Mouse (Mus musculus) stomach, postnatal 0 days (tissue): ENCODE measurements around the gene Ncoa3. TPM values are rescaled to one million over a fixed set of nuclear protein-coding genes. Genes with fewer than 3 reads are reported as not detected.

ENCODE experiments used
- ATAC-seq: fragments of 200-750 bp; cut with Nextera tagmentation; 2 replicates; pipeline ENCODE4 v1.8.0; 2017; ENCODE audit not compliant: low FRiP score, low TSS enrichment
- DNase-seq: peaks from one replicate; pipeline ENCODE4 v3.0.0-alpha.2; 2016; ENCODE audit warnings: low spot score
- H3K27ac ChIP-seq: fragments of 300-500 bp; sonication (generic); replicated peaks from 2 replicates; pipeline ENCODE4 v1.5.1; 2014; ENCODE audit warnings: mild to moderate bottlenecking, control low read depth
- H3K27me3 ChIP-seq: fragments of 300-500 bp; sonication (generic); 2 replicates; pipeline ENCODE4 v1.6.1; 2014; ENCODE audit warnings: low read length; ENCODE audit not compliant: control insufficient read depth, insufficient read depth
- H3K36me3 ChIP-seq: fragments of 300-500 bp; sonication (generic); 2 replicates; pipeline ENCODE4 v1.6.1; 2014; ENCODE audit warnings: low read length, mixed read lengths; ENCODE audit not compliant: control insufficient read depth, insufficient read depth
- H3K4me1 ChIP-seq: fragments of 300-500 bp; sonication (generic); replicated peaks from 2 replicates; pipeline ENCODE4 v1.6.1; 2014; ENCODE audit warnings: antibody characterized with exemption; ENCODE audit not compliant: control insufficient read depth, insufficient read depth
- H3K4me2 ChIP-seq: fragments of 300-500 bp; sonication (generic); replicated peaks from 2 replicates; pipeline ENCODE4 v1.6.1; 2014; ENCODE audit warnings: low read depth, mild to moderate bottlenecking, control low read depth, moderate library complexity
- H3K4me3 ChIP-seq: fragments of 300-500 bp; sonication (generic); 2 replicates; pipeline ENCODE4 v1.5.1; 2014; ENCODE audit warnings: low read depth, low read length, control low read depth
- H3K9ac ChIP-seq: fragments of 300-500 bp; sonication (generic); 2 replicates; pipeline ENCODE4 v1.6.1; 2014; ENCODE audit warnings: mild to moderate bottlenecking, low read length, control low read depth, mixed read lengths
- H3K9me3 ChIP-seq: fragments of 300-500 bp; sonication (generic); 2 replicates; pipeline ENCODE4 v1.6.1; 2016; ENCODE audit warnings: low read length; ENCODE audit not compliant: control insufficient read depth
- CTCF ChIP-seq: IDR thresholded peaks from 2 replicates; pipeline ENCODE4 v1.5.1; 2016; ENCODE audit warnings: antibody characterized with exemption, low read depth, mild to moderate bottlenecking, moderate library complexity
- EP300 ChIP-seq: optimal IDR thresholded peaks from 2 replicates; pipeline ENCODE3; 2016; ENCODE audit warnings: antibody characterized with exemption
- WGBS: fragments of 180-500 bp; shearing (Covaris S2); extraction: QIAGEN DNeasy Blood & Tissue Kit; methylation state at CpG from one replicate; pipeline ENCODE4 v1.1.7; 2014; 5-methylcytosine and 5-hydroxymethylcytosine counted together
- polyA plus RNA-seq: library from polyadenylated mRNA; unstranded; fragments of >200 nt; fragmentation: Nextera tagmentation; extraction: Ambion mirVana; gene quantifications from 2 replicates; pipeline ENCODE4 v1.2.1, GENCODE M21; 2015

Ncoa3 gene
- polyA plus RNA-seq, 1 experiment from 2014 or later: 7.5 TPM

- peak; percentile 17; the same call in 1 of the 2 replicates for ATAC-seq
- Histone ChIP-seq H3K4me2 (no peak overlapping the region), H3K4me3 (no peak overlapping the region), H3K27ac (peak overlapping the region; percentile 76), H3K36me3 (no peaks in the 10 kb centered on the region), H3K9ac (no peak overlapping the region), H3K27me3 (no peaks in the 10 kb centered on the region), H3K9me3 (no peaks in the 10 kb centered on the region), H3K4me1 (peaks cover 3% of the 10 kb centered on the region; the same call in 1 of the 2 replicates)
- DNase-seq: no peak
- TF ChIP-seq CTCF (no peak), EP300 (no peak)
- WGBS: 34% methylated on average over 2 of the region's 2 CpGs
Measured at GRCm38 (mm10) chr2:166001362-166001761, 8.9 kb downstream of the Ncoa3 start.

GRCm38 (mm10) chr2:166001768-166002167 is 9.3 kb downstream of the Ncoa3 start:
- Histone ChIP-seq H3K27me3 (no peaks in the 10 kb centered on the region), H3K9me3 (no peaks in the 10 kb centered on the region), H3K4me2 (no peak overlapping the region; the same call in 1 of the 2 replicates), H3K4me3 (no peak overlapping the region), H3K27ac (peak overlapping the region; percentile 76), H3K9ac (no peak overlapping the region), H3K4me1 (peaks cover 3% of the 10 kb centered on the region; the same call in 1 of the 2 replicates), H3K36me3 (no peaks in the 10 kb centered on the region)
- TF ChIP-seq EP300 (no peak), CTCF (no peak)
- 55% methylated on average over 2 of the region's 2 CpGs for WGBS
- ATAC-seq (peak; percentile 59; the same call in 1 of the 2 replicates), DNase-seq (no peak)

GRCm38 (mm10) chr2:166002429-166002828 is 10.0 kb downstream of the Ncoa3 start:
- Histone ChIP-seq H3K9ac (no peak overlapping the region), H3K36me3 (no peaks in the 10 kb centered on the region), H3K9me3 (no peaks in the 10 kb centered on the region), H3K27ac (peak overlapping the region; percentile 76), H3K27me3 (no peaks in the 10 kb centered on the region), H3K4me3 (no peak overlapping the region), H3K4me1 (peaks cover 3% of the 10 kb centered on the region; the same call in 1 of the 2 replicates), H3K4me2 (no peak overlapping the region)
- DNase-seq: no peak
- WGBS: 45% methylated on average over 4 of the region's 4 CpGs
- TF ChIP-seq CTCF (no peak), EP300 (no peak)
- no peak for ATAC-seq

DNA sequence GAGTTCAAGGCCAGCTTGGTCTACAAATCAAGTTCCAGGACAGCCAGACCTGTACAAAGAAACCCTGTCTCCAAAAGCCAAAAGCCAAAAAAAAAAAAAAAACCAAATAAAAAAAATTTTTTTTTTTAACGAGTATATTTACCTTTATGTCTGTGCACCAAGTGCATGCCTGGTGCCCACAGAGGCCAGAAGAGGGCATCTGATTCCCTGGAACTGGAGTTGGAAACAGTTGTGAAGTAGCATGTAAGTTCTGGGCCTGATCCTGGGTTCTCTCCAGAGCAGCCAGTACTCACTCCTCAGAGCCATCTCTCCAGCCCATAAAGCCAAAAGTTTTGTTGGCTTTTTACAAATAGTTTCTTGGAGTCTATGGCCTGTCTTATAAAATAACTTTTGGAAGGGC is 10.6 kb downstream of the Ncoa3 start:
- ATAC-seq (no peak), DNase-seq (peak; percentile 31)
- TF ChIP-seq CTCF (peak; percentile 62), EP300 (no peak)
- Histone ChIP-seq H3K27ac (no peak overlapping the region), H3K4me1 (peaks cover 3% of the 10 kb centered on the region; the same call in 1 of the 2 replicates), H3K4me3 (no peak overlapping the region), H3K9ac (no peak overlapping the region), H3K9me3 (no peaks in the 10 kb centered on the region), H3K4me2 (no peak overlapping the region), H3K36me3 (no peaks in the 10 kb centered on the region), H3K27me3 (no peaks in the 10 kb centered on the region)
- WGBS: 35% methylated on average over 1 of the region's 1 CpGs

DNA sequence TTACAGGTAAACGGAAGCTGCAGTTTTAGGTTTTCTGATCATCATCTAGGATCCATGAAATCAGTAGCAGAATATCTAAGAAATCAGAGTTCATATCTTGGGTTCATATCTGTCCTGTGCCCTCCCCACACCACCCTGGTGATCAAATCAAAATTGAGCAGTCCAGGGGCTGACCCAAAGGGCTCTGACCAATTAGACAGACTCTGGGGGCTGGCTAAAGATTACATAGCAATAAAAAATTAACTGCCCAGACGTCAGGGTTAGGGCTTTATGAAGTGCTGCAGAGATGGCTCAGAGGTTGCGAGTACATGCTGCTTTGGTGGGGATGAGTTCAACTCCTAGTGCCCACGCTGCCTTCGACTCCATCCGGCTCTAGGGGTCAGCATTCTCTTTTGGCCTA is 14.6 kb downstream of the Ncoa3 start:
- Histone ChIP-seq H3K4me1 (peaks cover 9% of the 10 kb centered on the region; the same call in 1 of the 2 replicates), H3K9me3 (no peaks in the 10 kb centered on the region), H3K36me3 (no peaks in the 10 kb centered on the region), H3K27ac (no peak overlapping the region), H3K27me3 (no peaks in the 10 kb centered on the region), H3K4me3 (no peak overlapping the region), H3K4me2 (no peak overlapping the region), H3K9ac (no peak overlapping the region)
- ATAC-seq (no peak), DNase-seq (no peak)
- WGBS: 76% methylated on average over 6 of the region's 6 CpGs
- TF ChIP-seq EP300 (no peak), CTCF (no peak)

DNA sequence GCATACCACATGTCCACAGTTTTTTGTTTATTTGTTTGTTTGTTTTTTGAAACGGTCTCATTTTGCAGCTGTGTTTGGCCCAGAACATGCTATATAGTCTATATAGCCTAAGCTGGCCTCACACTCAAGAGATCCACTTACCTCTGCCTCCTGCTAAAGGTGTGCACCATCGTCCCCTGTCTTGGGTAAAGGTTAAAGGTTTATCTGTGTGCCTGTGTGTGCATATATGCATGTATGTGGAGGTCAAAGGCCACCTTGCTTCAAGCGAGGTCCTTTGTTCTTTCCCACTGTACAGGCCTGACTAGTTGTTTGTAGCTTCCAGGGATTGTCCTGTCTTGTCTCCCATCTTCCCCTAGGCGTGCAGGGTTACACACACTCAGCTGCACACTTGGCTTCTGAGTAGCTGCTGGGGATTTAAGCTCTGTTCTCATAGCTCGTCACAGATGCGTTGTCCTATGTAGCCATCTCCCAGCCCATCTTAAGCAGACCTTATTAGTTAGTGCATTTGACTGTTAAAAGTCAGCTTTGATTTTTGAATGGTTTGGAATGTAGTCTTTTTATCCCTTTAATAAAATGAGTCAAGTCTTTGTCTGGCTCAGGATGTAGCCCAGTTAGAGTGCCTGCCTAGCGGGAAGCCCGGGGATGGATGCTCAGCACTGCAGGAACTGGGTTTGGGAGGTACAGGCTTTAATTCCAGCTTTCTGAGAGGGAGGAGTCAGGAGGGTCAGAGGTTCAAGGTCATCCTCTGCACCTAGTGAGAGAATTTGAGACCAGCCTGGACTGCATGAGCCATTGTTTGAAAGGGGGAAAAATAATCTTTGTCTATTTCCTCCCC is 16.3 kb downstream of the Ncoa3 start:
- Histone ChIP-seq H3K27me3 (no peaks in the 10 kb centered on the region), H3K36me3 (no peaks in the 10 kb centered on the region), H3K9ac (no peak overlapping the region), H3K9me3 (no peaks in the 10 kb centered on the region), H3K4me2 (no peak overlapping the region), H3K4me3 (no peak overlapping the region), H3K4me1 (0 out of 2 replicates have a peak, but pooled peaks cover 9% of the 10 kb centered on the region), H3K27ac (peak overlapping the region; percentile 30; the same call in 1 of the 2 replicates)
- WGBS: 45% methylated on average over 8 of the region's 8 CpGs
- no peak; the same call in 1 of the 2 replicates for ATAC-seq
- no peak for TF ChIP-seq EP300
- TF ChIP-seq CTCF: no peak
- DNase-seq: no peak
